Mouse (Mus musculus) heart, adult 2 months (tissue): Measurements from ENCODE around the gene Ntmt1. TPM values are rescaled to one million over a fixed set of nuclear protein-coding genes. Genes with fewer than 3 reads are reported as not detected.
A peak's percentile ranks its signal among the peaks of the same experiment; 100 is the strongest.

Experiments used
- DNase-seq, 2 experiments: peaks; one replicate each; pipeline ENCODE4 v3.0.0; 2021
- H3K27ac ChIP-seq: fragments of 200-600 bp; 2 replicates; pipeline ENCODE4 v1.8.1; 2022
- H3K27me3 ChIP-seq: fragments of 200-500 bp; 2 replicates; pipeline ENCODE4 v1.6.1; 2012; ENCODE audit warnings: mild to moderate bottlenecking, low read length, inconsistent platforms, mixed read lengths; ENCODE audit not compliant: control insufficient read depth, insufficient read depth
- H3K36me3 ChIP-seq: fragments of 200-500 bp; 2 replicates; pipeline ENCODE4 v1.6.1; 2012; ENCODE audit warnings: low read length, inconsistent platforms; ENCODE audit not compliant: control insufficient read depth, insufficient read depth
- H3K4me1 ChIP-seq: fragments of 200-500 bp; 2 replicates; pipeline ENCODE4 v1.6.1; 2011; ENCODE audit warnings: low read length; ENCODE audit not compliant: control insufficient read depth, insufficient read depth
- H3K4me3 ChIP-seq: fragments of 200-600 bp; 2 replicates; pipeline ENCODE4 v1.8.1; 2022
- H3K79me2 ChIP-seq: fragments of 200-500 bp; replicated peaks from 2 replicates; pipeline ENCODE4 v1.6.1; 2012; ENCODE audit warnings: mild to moderate bottlenecking, inconsistent platforms, low read length, moderate library complexity, mixed read lengths; ENCODE audit not compliant: control insufficient read depth, insufficient read depth
- H3K9ac ChIP-seq: fragments of 200-500 bp; 2 replicates; pipeline ENCODE4 v1.6.1; 2012; ENCODE audit warnings: low read depth, mild to moderate bottlenecking, control low read depth, inconsistent platforms, low read length, mixed read lengths
- CTCF ChIP-seq: fragments of 200-600 bp; IDR thresholded peaks from 2 replicates; pipeline ENCODE4 v1.8.1; 2022; ENCODE audit warnings: antibody characterized with exemption, mild to moderate bottlenecking, moderate library complexity
- EP300 ChIP-seq: fragments of 200-500 bp; IDR thresholded peaks from 2 replicates; pipeline ENCODE4 v1.6.1; 2011; ENCODE audit warnings: low read depth, low read length, control low read depth; ENCODE audit not compliant: insufficient read depth
- POLR2A ChIP-seq: fragments of 200-500 bp; IDR thresholded peaks from 2 replicates; pipeline ENCODE4 v1.6.1; 2011; ENCODE audit warnings: mild to moderate bottlenecking, low read depth, low read length, control low read depth; ENCODE audit not compliant: insufficient read depth
- whole genome bisulfite sequencing: fragments of 180-500 bp; shearing (Covaris S2); methylation state at CpG from one replicate; pipeline ENCODE4 v1.1.7; 2018; 5-methylcytosine and 5-hydroxymethylcytosine counted together
- intact Hi-C: fragments of 180-260 bp; cut with DNase I; formaldehyde crosslinking; loops from one replicate; pipeline ENCODE4 v1.15.1; 2025
- polyA plus RNA-seq: library from polyadenylated mRNA; depleted of rRNA; stranded (reverse); fragments of >200 nt; gene quantifications from 2 replicates; pipeline ENCODE4 v1.2.3, GENCODE M21; 2012
- total RNA-seq, 2 experiments: library from RNA; stranded (reverse); gene quantifications; 2 replicates each; pipeline ENCODE4 v1.2.3; 2021

The Ntmt1 gene
- total and polyA plus RNA-seq, 3 experiments: 22.0 to 30.2 (median 27.3) TPM

GRCm38 (mm10) chr2:30799456-30799855, 8.2 kb upstream of the Ntmt1 start:
- intact Hi-C loops: no loop called here
- Histone ChIP-seq H3K4me3 (no peak overlapping the region), H3K27ac (no peak overlapping the region), H3K4me1 (peaks cover 3% of the 10 kb centered on the region; the same call in 1 of the 2 replicates), H3K36me3 (no peaks in the 10 kb centered on the region), H3K27me3 (no peaks in the 10 kb centered on the region), H3K79me2 (no peaks in the 10 kb centered on the region), H3K9ac (no peak overlapping the region)
- DNase-seq: no peak
- TF ChIP-seq EP300: no peak
- 93% methylated on average over 3 of the region's 3 CpGs for WGBS

GRCm38 (mm10) chr2:30800671-30801066, 7.0 kb upstream of the Ntmt1 start:
- H3K4me1 ChIP-seq: peaks cover 3% of the 10 kb centered on the region; the same call in 1 of the 2 replicates
- no peaks in the 10 kb centered on the region for H3K36me3 ChIP-seq
- no peak overlapping the region for H3K27ac ChIP-seq
- intact Hi-C loops: no loop called here
- 56% methylated on average over 7 of the region's 7 CpGs for WGBS
- H3K27me3 ChIP-seq: no peaks in the 10 kb centered on the region
- H3K79me2 ChIP-seq: no peaks in the 10 kb centered on the region
- no peak overlapping the region for H3K9ac ChIP-seq
- TF ChIP-seq EP300 (no peak), POLR2A (no peak), CTCF (no peak)
- no peak for DNase-seq
- peak overlapping the region; percentile 53; the same call in 1 of the 2 replicates for H3K4me3 ChIP-seq

- peaks cover 3% of the 10 kb centered on the region; the same call in 1 of the 2 replicates for H3K4me1 ChIP-seq
- peak overlapping the region; percentile 56 for H3K9ac ChIP-seq
- peak; percentile 53 to 57 for DNase-seq
- intact Hi-C loops: no loop called here
- H3K36me3 ChIP-seq: no peaks in the 10 kb centered on the region
- no peak overlapping the region for H3K27ac ChIP-seq
- H3K27me3 ChIP-seq: no peaks in the 10 kb centered on the region
- TF ChIP-seq POLR2A (no peak), CTCF (no peak), EP300 (no peak)
- H3K4me3 ChIP-seq: peak overlapping the region; percentile 53
- H3K79me2 ChIP-seq: no peaks in the 10 kb centered on the region
- WGBS: 2% methylated on average over 77 of the region's 77 CpGs
Observed at GRCm38 (mm10) chr2:30801067-30801852, 6.4 kb upstream of the Ntmt1 start.

GRCm38 (mm10) chr2:30803604-30804003, 4.0 kb upstream of the Ntmt1 start, which contains the start of gene 1700001O22Rik:
Gene 1700001O22Rik, minus strand, starts transcription at chr2:30803661.
- DNase-seq: no peak
- TF ChIP-seq EP300 (no peak), POLR2A (no peak), CTCF (no peak)
- H3K79me2 ChIP-seq: no peaks in the 10 kb centered on the region; the same call in 1 of the 2 replicates
- intact Hi-C loops: no loop called here
- WGBS: 85% methylated on average over 3 of the region's 3 CpGs
- no peak within 1 kb of the TSS for H3K9ac ChIP-seq
- no peaks in the 10 kb centered on the region for H3K36me3 ChIP-seq
- no peak within 1 kb of the TSS for H3K27ac ChIP-seq
- H3K4me1 ChIP-seq: peaks cover 8% of the 10 kb centered on the region
- no peak within 1 kb of the TSS for H3K4me3 ChIP-seq
- no peaks in the 10 kb centered on the region for H3K27me3 ChIP-seq

- intact Hi-C loops: no loop called here
- H3K9ac ChIP-seq: no peak overlapping the region
- H3K4me3 ChIP-seq: no peak overlapping the region
- TF ChIP-seq CTCF (no peak), EP300 (no peak), POLR2A (no peak)
- no peaks in the 10 kb centered on the region for H3K36me3 ChIP-seq
- no peak overlapping the region for H3K27ac ChIP-seq
- H3K4me1 ChIP-seq: peaks cover 10% of the 10 kb centered on the region
- no peaks in the 10 kb centered on the region for H3K27me3 ChIP-seq
- DNase-seq: no peak
- WGBS: 89% methylated on average over 2 of the region's 2 CpGs
- no peaks in the 10 kb centered on the region; the same call in 1 of the 2 replicates for H3K79me2 ChIP-seq
Observed at GRCm38 (mm10) chr2:30805983-30806382, 1.6 kb upstream of the Ntmt1 start.

GRCm38 (mm10) chr2:30807147-30807647, 429 bp upstream of the Ntmt1 start:
- 7% methylated on average over 28 of the region's 28 CpGs for WGBS
- TF ChIP-seq CTCF (no peak), EP300 (no peak), POLR2A (peak; percentile 41; the same call in 1 of the 2 replicates)

More at GRCm38 (mm10) chr2:30807147-30807647, 429 bp upstream of the Ntmt1 start:
- Histone ChIP-seq H3K9ac (peak overlapping the region; percentile 66), H3K4me3 (peak overlapping the region; percentile 49), H3K27me3 (no peaks in the 10 kb centered on the region), H3K4me1 (peaks cover 7% of the 10 kb centered on the region), H3K27ac (peak overlapping the region; percentile 81), H3K36me3 (no peaks in the 10 kb centered on the region), H3K79me2 (no peaks in the 10 kb centered on the region; the same call in 1 of the 2 replicates)
- no peak for DNase-seq
- intact Hi-C loops: no loop called here
